Mouse (Mus musculus): ENCODE data around the gene Nck2.

DNA sequence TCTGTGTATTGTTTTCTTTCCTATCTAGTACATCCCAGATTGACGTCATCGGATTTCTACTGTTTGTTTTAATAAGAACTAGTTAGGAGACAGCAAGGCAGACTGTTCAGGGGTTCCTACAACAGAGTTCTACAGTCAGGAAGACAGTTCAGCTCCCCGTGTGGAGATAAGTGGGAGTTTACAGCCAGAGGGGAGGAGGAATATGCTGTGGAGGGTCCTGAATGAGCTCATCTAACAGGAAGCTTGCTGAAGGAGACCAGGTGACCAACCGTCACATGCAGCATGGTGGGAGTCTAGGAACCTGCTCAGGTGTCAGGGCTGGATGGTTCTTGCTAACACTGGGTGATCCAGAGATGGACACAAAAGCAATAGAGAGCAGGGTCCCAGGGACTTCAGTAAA lies 87.9 kb downstream of the Nck2 start:
- TF ChIP-seq POLR2A (IDR thresholded peaks at IDR 0.05; ENCODE audit: borderline replicate concordance, extremely low read depth, low read depth, low read length) (no peak), CTCF (IDR thresholded peaks at IDR 0.05; ENCODE audit: insufficient read depth, low read length) (no peak)

All from lung, adult 2 months (tissue).